Mouse (Mus musculus) erythroblast, embryonic 14.5 days (primary cell): Measurements from ENCODE around the gene Cyb5d1.

Experiments used
- GATA1 ChIP-seq: IDR thresholded peaks from 2 replicates; pipeline ENCODE4 v1.6.1; 2012; ENCODE audit warnings: low read length, inconsistent platforms, mixed read lengths
- TAL1 ChIP-seq: IDR thresholded peaks from 3 replicates; pipeline ENCODE4 v1.6.1; 2012; ENCODE audit warnings: low read length, inconsistent platforms, mixed read lengths

DNA sequence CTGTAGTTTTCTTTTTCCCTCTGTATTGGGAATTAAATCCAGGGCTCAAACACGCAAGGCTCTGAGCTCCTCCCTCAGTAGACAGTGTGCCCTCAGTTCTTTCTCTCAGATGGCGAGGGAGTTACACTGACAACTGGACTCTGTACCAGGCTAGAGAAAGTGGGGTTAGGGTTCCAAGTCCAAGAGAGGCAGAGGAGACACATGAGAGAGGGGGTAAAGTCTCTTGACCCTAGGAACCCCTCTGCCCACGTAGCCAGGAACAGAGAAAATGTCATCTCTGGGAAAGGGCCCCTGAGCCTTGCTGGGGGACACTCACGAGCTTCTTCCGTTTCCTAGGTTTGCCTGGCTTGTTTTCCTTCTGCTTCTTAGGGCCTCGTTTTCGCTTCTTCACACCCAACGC is 31.1 kb downstream of the Cyb5d1 start:
- TF ChIP-seq GATA1 (no peak), TAL1 (no peak)
